Mouse (Mus musculus): ENCODE measurements around the gene Trpv6. TPM values are rescaled to one million over a fixed set of nuclear protein-coding genes. Genes with fewer than 3 reads are reported as not detected.

Trpv6 gene
- polyA plus RNA-seq, 2 experiments = 0.74 to 1.2 TPM

- Histone ChIP-seq H3K27me3 (ENCODE audit: control insufficient read depth, insufficient read depth, low read length) (no peaks in the 10 kb centered on the region), H3K9me3 (ENCODE audit: control insufficient read depth, low read length) (no peaks in the 10 kb centered on the region), H3K36me3 (ENCODE audit: control insufficient read depth, insufficient read depth, low read length) (no peaks in the 10 kb centered on the region), H3K9ac (ENCODE audit: low read depth, low read length, severe bottlenecking) (no peak overlapping the region), H3K4me2 (replicated peaks; ENCODE audit: low read depth, low read length, severe bottlenecking) (no peak overlapping the region), H3K4me3 (replicated peaks; ENCODE audit: low read length) (no peak overlapping the region), H3K27ac (replicated peaks; ENCODE audit: low read depth, low read length) (no peak overlapping the region), H3K4me1 (ENCODE audit: control insufficient read depth, insufficient read depth, low read length) (no peaks in the 10 kb centered on the region)
- WGBS = 94% methylated on average over 2 of the region's 2 CpGs
- TF ChIP-seq POLR2A (IDR thresholded peaks at IDR 0.05; ENCODE audit: borderline replicate concordance, extremely low read depth, insufficient read depth, insufficient read length) = no peak
- DNase-seq (ENCODE audit: low spot score) (no peak), ATAC-seq (ENCODE audit: low FRiP score, low read depth) (no peak)
Observed at GRCm38 (mm10) chr6:41676530-41676929, 40.3 kb upstream of the Trpv6 start.

GRCm38 (mm10) chr6:41662320-41662719, 26.1 kb upstream of the Trpv6 start:
- no peaks in the 10 kb centered on the region for H3K9me3 ChIP-seq (ENCODE audit: control insufficient read depth, low read length)
- H3K36me3 ChIP-seq (ENCODE audit: control insufficient read depth, insufficient read depth, low read length) = no peaks in the 10 kb centered on the region
- H3K27ac ChIP-seq (replicated peaks; ENCODE audit: low read depth, low read length) = no peak overlapping the region
- no peaks in the 10 kb centered on the region for H3K4me1 ChIP-seq (ENCODE audit: control insufficient read depth, insufficient read depth, low read length)
- WGBS = 36% methylated on average over 2 of the region's 2 CpGs
- H3K4me3 ChIP-seq (replicated peaks; ENCODE audit: low read length) = no peak overlapping the region
- ATAC-seq (ENCODE audit: low FRiP score, low read depth) = no peak
- no peak overlapping the region for H3K4me2 ChIP-seq (replicated peaks; ENCODE audit: low read depth, low read length, severe bottlenecking)
- no peaks in the 10 kb centered on the region for H3K27me3 ChIP-seq (ENCODE audit: control insufficient read depth, insufficient read depth, low read length)
- no peak for TF ChIP-seq POLR2A (IDR thresholded peaks at IDR 0.05; ENCODE audit: borderline replicate concordance, extremely low read depth, insufficient read depth, insufficient read length)
- no peak for DNase-seq (ENCODE audit: low spot score)
- H3K9ac ChIP-seq (ENCODE audit: low read depth, low read length, severe bottlenecking) = no peak overlapping the region

- H3K36me3 ChIP-seq (ENCODE audit: control insufficient read depth, insufficient read depth, low read length) = no peaks in the 10 kb centered on the region
- no peak overlapping the region for H3K4me3 ChIP-seq (replicated peaks; ENCODE audit: low read length)
- WGBS = 88% methylated on average over 1 of the region's 1 CpGs
- H3K4me2 ChIP-seq (replicated peaks; ENCODE audit: low read depth, low read length, severe bottlenecking) = no peak overlapping the region
- no peaks in the 10 kb centered on the region for H3K9me3 ChIP-seq (ENCODE audit: control insufficient read depth, low read length)
- no peaks in the 10 kb centered on the region for H3K4me1 ChIP-seq (ENCODE audit: control insufficient read depth, insufficient read depth, low read length)
- no peak for TF ChIP-seq POLR2A (IDR thresholded peaks at IDR 0.05; ENCODE audit: borderline replicate concordance, extremely low read depth, insufficient read depth, insufficient read length)
- H3K27ac ChIP-seq (replicated peaks; ENCODE audit: low read depth, low read length) = no peak overlapping the region
- H3K27me3 ChIP-seq (ENCODE audit: control insufficient read depth, insufficient read depth, low read length) = no peaks in the 10 kb centered on the region
- DNase-seq (ENCODE audit: low spot score) (no peak), ATAC-seq (ENCODE audit: low FRiP score, low read depth) (no peak)
- no peak overlapping the region for H3K9ac ChIP-seq (ENCODE audit: low read depth, low read length, severe bottlenecking)
Observed at GRCm38 (mm10) chr6:41658487-41658886, 22.3 kb upstream of the Trpv6 start.

DNA sequence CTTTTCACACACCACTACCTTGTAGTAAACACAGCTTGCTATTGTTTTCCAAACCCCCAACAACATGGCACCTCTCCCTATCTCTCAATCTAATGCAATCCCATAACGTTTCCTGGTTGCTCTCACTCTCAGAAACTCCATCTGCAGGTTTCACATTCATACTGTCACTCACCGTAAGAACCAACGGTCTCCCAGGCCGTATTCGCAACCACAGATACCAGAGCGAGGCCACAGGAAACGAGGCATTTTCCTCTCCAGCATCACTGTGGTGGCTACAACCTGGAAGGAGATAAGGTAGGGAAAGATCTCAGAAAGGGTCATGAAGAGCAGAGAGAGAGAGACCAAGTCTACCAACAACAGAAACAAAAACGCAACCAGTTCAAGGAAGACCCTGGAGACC, 18.4 kb upstream of the Trpv6 start:
- Histone ChIP-seq H3K4me2 (replicated peaks; ENCODE audit: low read depth, low read length, severe bottlenecking) (no peak overlapping the region), H3K4me3 (replicated peaks; ENCODE audit: low read length) (no peak overlapping the region), H3K9me3 (ENCODE audit: control insufficient read depth, low read length) (no peaks in the 10 kb centered on the region), H3K4me1 (ENCODE audit: control insufficient read depth, insufficient read depth, low read length) (no peaks in the 10 kb centered on the region), H3K9ac (ENCODE audit: low read depth, low read length, severe bottlenecking) (no peak overlapping the region), H3K27me3 (ENCODE audit: control insufficient read depth, insufficient read depth, low read length) (no peaks in the 10 kb centered on the region), H3K27ac (replicated peaks; ENCODE audit: low read depth, low read length) (no peak overlapping the region), H3K36me3 (ENCODE audit: control insufficient read depth, insufficient read depth, low read length) (no peaks in the 10 kb centered on the region)
- ATAC-seq (ENCODE audit: low FRiP score, low read depth) (no peak), DNase-seq (ENCODE audit: low spot score) (no peak)
- WGBS = 89% methylated on average over 8 of the region's 8 CpGs
- no peak for TF ChIP-seq POLR2A (IDR thresholded peaks at IDR 0.05; ENCODE audit: borderline replicate concordance, extremely low read depth, insufficient read depth, insufficient read length)

DNA sequence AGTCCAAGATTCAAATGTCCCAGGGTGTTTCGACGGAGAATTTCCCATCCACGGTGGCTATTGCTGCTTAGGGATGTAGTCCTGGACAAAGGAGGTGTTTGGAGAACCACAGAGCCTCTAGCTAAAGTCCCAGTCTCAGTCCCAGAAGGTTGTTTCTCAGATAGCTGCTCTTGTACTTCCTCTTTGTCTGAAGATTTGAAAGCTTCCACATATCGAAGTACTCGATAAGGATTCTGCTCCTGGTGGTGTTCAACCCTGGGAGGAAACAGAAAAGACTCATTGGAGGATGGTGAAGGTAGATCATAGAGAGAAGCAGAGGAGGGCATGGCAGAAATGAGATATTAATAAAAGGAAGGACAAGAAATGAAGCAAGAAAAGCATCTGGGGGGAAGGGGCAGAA, 17.0 kb upstream of the Trpv6 start:
- no peaks in the 10 kb centered on the region for H3K9me3 ChIP-seq (ENCODE audit: control insufficient read depth, low read length)
- no peak for DNase-seq (ENCODE audit: low spot score)
- H3K36me3 ChIP-seq (ENCODE audit: control insufficient read depth, insufficient read depth, low read length) = no peaks in the 10 kb centered on the region
- no peaks in the 10 kb centered on the region for H3K4me1 ChIP-seq (ENCODE audit: control insufficient read depth, insufficient read depth, low read length)
- no peak for TF ChIP-seq POLR2A (IDR thresholded peaks at IDR 0.05; ENCODE audit: borderline replicate concordance, extremely low read depth, insufficient read depth, insufficient read length)
- ATAC-seq (ENCODE audit: low FRiP score, low read depth) = no peak
- no peak overlapping the region for H3K4me2 ChIP-seq (replicated peaks; ENCODE audit: low read depth, low read length, severe bottlenecking)
- H3K27me3 ChIP-seq (ENCODE audit: control insufficient read depth, insufficient read depth, low read length) = no peaks in the 10 kb centered on the region
- no peak overlapping the region for H3K9ac ChIP-seq (ENCODE audit: low read depth, low read length, severe bottlenecking)
- no peak overlapping the region for H3K4me3 ChIP-seq (replicated peaks; ENCODE audit: low read length)
- WGBS = 97% methylated on average over 5 of the region's 5 CpGs
- no peak overlapping the region for H3K27ac ChIP-seq (replicated peaks; ENCODE audit: low read depth, low read length)

DNA sequence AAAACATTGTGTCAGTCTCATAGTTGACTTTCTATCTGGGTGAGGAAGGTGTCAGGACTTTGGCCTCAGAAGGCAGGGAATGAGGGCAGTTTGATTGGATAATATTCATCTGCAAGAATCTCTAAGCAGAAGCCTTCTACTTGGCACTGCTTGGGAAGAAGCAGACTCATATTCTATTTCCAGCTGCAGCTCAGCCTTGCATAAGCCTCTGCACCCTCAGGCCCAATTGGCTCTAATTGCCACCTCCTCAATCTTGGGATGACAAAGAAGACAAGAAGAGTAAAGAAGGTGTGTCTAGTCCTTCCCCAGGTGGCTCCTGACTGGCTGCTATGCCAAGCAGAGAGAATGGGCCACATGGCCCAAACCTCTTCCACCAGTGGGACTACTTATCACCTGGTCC, 10.5 kb upstream of the Trpv6 start:
- Histone ChIP-seq H3K36me3 (ENCODE audit: control insufficient read depth, insufficient read depth, low read length) (no peaks in the 10 kb centered on the region), H3K27me3 (ENCODE audit: control insufficient read depth, insufficient read depth, low read length) (no peaks in the 10 kb centered on the region), H3K4me1 (ENCODE audit: control insufficient read depth, insufficient read depth, low read length) (no peaks in the 10 kb centered on the region), H3K4me3 (replicated peaks; ENCODE audit: low read length) (no peak overlapping the region), H3K9me3 (ENCODE audit: control insufficient read depth, low read length) (no peaks in the 10 kb centered on the region), H3K9ac (ENCODE audit: low read depth, low read length, severe bottlenecking) (no peak overlapping the region), H3K4me2 (replicated peaks; ENCODE audit: low read depth, low read length, severe bottlenecking) (no peak overlapping the region), H3K27ac (replicated peaks; ENCODE audit: low read depth, low read length) (no peak overlapping the region)
- DNase-seq (ENCODE audit: low spot score) (no peak), ATAC-seq (ENCODE audit: low FRiP score, low read depth) (no peak)
- TF ChIP-seq POLR2A (IDR thresholded peaks at IDR 0.05; ENCODE audit: borderline replicate concordance, extremely low read depth, insufficient read depth, insufficient read length) = no peak

Measured in limb, embryonic 14.5 days (tissue).